Mouse (Mus musculus): ENCODE data around the gene Auh. TPM values are rescaled to one million over a fixed set of nuclear protein-coding genes. Genes with fewer than 3 reads are reported as not detected.

Auh gene
- polyA plus RNA-seq, 1 experiment from 2014 or later = 35.0 TPM

GRCm38 (mm10) chr13:52832481-52833170, 96.9 kb downstream of the Auh start:
- WGBS = 88% methylated on average over 8 of the region's 8 CpGs
- Histone ChIP-seq H3K27me3 (ENCODE audit: control insufficient read depth, insufficient read depth, low read length) (no peaks in the 10 kb centered on the region), H3K27ac (ENCODE audit: low read depth, low read length) (no peak overlapping the region), H3K9ac (ENCODE audit: low read length) (no peak overlapping the region), H3K36me3 (ENCODE audit: control insufficient read depth, insufficient read depth, low read length) (0 out of 2 replicates have a peak, but pooled peaks cover 2% of the 10 kb centered on the region), H3K4me2 (ENCODE audit: low read depth) (no peak overlapping the region), H3K9me3 (ENCODE audit: control insufficient read depth, low read length) (no peaks in the 10 kb centered on the region), H3K4me1 (ENCODE audit: control insufficient read depth, insufficient read depth, low read length) (no peaks in the 10 kb centered on the region), H3K4me3 (ENCODE audit: low read depth, low read length) (no peak overlapping the region)
- ATAC-seq (ENCODE audit: insufficient read depth, low FRiP score, low TSS enrichment) = no peak
- no peak for DNase-seq (ENCODE audit: low spot score)

DNA sequence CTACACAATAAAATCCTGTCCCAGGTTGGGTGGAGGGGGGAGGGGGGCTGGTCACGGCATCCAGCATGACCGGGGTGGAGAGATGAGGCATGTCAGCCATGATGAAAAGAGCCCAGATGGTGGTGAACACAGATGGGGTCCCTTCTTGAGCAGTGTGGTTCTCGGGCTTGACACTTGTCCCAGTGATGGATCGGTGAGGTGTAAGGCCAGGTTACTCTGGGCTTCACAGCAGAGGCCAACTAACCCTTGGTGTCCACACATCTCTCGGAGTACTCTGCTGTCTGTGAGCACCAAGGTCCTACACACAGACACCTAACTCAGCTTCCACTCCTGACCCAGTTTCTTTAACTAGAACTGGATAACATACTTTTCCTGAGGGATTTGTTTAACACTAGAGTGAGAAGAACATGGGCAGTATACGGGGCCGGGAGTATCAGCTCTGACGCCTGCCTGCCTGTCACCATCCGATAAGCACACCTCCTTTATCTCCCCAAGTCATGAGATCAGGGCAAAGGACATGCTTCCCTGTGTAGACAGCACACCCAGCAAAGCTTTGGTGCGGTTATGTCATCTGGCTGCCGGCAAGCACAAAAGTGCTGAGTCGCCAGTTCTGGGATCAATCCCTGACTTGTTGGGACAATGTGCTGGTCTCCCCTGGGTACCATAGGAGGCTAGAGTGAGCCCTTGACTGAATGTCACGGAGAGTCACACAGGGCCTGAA, 98.3 kb downstream of the Auh start:
- Histone ChIP-seq H3K4me3 (ENCODE audit: low read depth, low read length) (no peak overlapping the region), H3K27me3 (ENCODE audit: control insufficient read depth, insufficient read depth, low read length) (no peaks in the 10 kb centered on the region), H3K9me3 (ENCODE audit: control insufficient read depth, low read length) (no peaks in the 10 kb centered on the region), H3K36me3 (ENCODE audit: control insufficient read depth, insufficient read depth, low read length) (no peaks in the 10 kb centered on the region), H3K4me2 (ENCODE audit: low read depth) (no peak overlapping the region), H3K4me1 (ENCODE audit: control insufficient read depth, insufficient read depth, low read length) (no peaks in the 10 kb centered on the region), H3K9ac (ENCODE audit: low read length) (no peak overlapping the region), H3K27ac (ENCODE audit: low read depth, low read length) (no peak overlapping the region)
- no peak for DNase-seq (ENCODE audit: low spot score)
- 92% methylated on average over 13 of the region's 13 CpGs for WGBS
- no peak for ATAC-seq (ENCODE audit: insufficient read depth, low FRiP score, low TSS enrichment)

DNA sequence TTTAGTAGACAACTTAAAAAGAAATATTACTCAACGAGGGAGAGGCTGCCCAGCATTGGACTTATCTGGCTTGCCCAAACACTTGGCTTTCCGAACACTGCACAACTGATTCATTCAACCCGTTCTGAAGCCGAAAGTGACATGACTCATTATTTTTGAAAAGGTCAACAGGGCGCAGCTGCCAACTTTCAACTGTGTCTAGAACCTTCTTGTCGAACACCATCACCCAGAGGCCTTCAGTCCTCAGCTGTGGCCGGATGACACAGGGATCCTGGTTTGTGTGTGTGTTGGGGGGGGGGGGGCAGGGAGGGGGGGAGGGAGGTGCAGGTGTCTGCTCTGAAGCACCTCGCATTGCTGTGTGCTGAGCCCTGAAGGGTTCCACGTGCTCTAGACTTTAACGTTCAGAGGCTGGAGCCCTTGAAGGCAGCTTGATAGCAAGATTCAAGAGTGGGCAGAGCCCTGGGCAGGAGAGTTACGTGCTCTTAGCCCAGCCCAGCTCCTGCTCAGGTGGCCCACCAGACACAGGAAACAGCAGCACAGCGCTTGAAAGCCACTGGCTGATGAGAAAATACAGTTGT, 100.4 kb downstream of the Auh start:
- Histone ChIP-seq H3K4me3 (ENCODE audit: low read depth, low read length) (no peak overlapping the region), H3K9me3 (ENCODE audit: control insufficient read depth, low read length) (no peaks in the 10 kb centered on the region), H3K27me3 (ENCODE audit: control insufficient read depth, insufficient read depth, low read length) (no peaks in the 10 kb centered on the region), H3K27ac (ENCODE audit: low read depth, low read length) (no peak overlapping the region), H3K4me2 (ENCODE audit: low read depth) (no peak overlapping the region), H3K36me3 (ENCODE audit: control insufficient read depth, insufficient read depth, low read length) (no peaks in the 10 kb centered on the region), H3K4me1 (ENCODE audit: control insufficient read depth, insufficient read depth, low read length) (no peaks in the 10 kb centered on the region), H3K9ac (ENCODE audit: low read length) (no peak overlapping the region)
- no peak for DNase-seq (ENCODE audit: low spot score)
- 84% methylated on average over 12 of the region's 12 CpGs for WGBS
- ATAC-seq (ENCODE audit: insufficient read depth, low FRiP score, low TSS enrichment) = no peak

- 66% methylated on average over 2 of the region's 2 CpGs for WGBS
- Histone ChIP-seq H3K4me3 (ENCODE audit: low read depth, low read length) (no peak overlapping the region), H3K27ac (ENCODE audit: low read depth, low read length) (no peak overlapping the region), H3K27me3 (ENCODE audit: control insufficient read depth, insufficient read depth, low read length) (no peaks in the 10 kb centered on the region), H3K36me3 (ENCODE audit: control insufficient read depth, insufficient read depth, low read length) (no peaks in the 10 kb centered on the region), H3K4me1 (ENCODE audit: control insufficient read depth, insufficient read depth, low read length) (no peaks in the 10 kb centered on the region), H3K4me2 (ENCODE audit: low read depth) (no peak overlapping the region), H3K9ac (ENCODE audit: low read length) (no peak overlapping the region), H3K9me3 (ENCODE audit: control insufficient read depth, low read length) (no peaks in the 10 kb centered on the region)
- ATAC-seq (ENCODE audit: insufficient read depth, low FRiP score, low TSS enrichment) (no peak), DNase-seq (ENCODE audit: low spot score) (no peak)
Observed at GRCm38 (mm10) chr13:52828217-52828616, 101.3 kb downstream of the Auh start.

GRCm38 (mm10) chr13:52826666-52827065, 102.8 kb downstream of the Auh start:
- H3K9me3 ChIP-seq (ENCODE audit: control insufficient read depth, low read length) = no peaks in the 10 kb centered on the region
- no peak for ATAC-seq (ENCODE audit: insufficient read depth, low FRiP score, low TSS enrichment)
- H3K36me3 ChIP-seq (ENCODE audit: control insufficient read depth, insufficient read depth, low read length) = no peaks in the 10 kb centered on the region
- no peak overlapping the region for H3K27ac ChIP-seq (ENCODE audit: low read depth, low read length)
- H3K9ac ChIP-seq (ENCODE audit: low read length) = no peak overlapping the region
- no peak overlapping the region for H3K4me3 ChIP-seq (ENCODE audit: low read depth, low read length)
- peaks cover 8% of the 10 kb centered on the region; the same call in 1 of the 2 replicates for H3K4me1 ChIP-seq (ENCODE audit: control insufficient read depth, insufficient read depth, low read length)
- no peak for DNase-seq (ENCODE audit: low spot score)
- H3K4me2 ChIP-seq (ENCODE audit: low read depth) = no peak overlapping the region
- no peaks in the 10 kb centered on the region for H3K27me3 ChIP-seq (ENCODE audit: control insufficient read depth, insufficient read depth, low read length)

- no peak overlapping the region for H3K27ac ChIP-seq (ENCODE audit: low read depth, low read length)
- DNase-seq (ENCODE audit: low spot score) (no peak), ATAC-seq (ENCODE audit: insufficient read depth, low FRiP score, low TSS enrichment) (no peak)
- no peaks in the 10 kb centered on the region for H3K9me3 ChIP-seq (ENCODE audit: control insufficient read depth, low read length)
- 65% methylated on average over 9 of the region's 9 CpGs for WGBS
- no peak overlapping the region for H3K4me3 ChIP-seq (ENCODE audit: low read depth, low read length)
- no peak overlapping the region for H3K9ac ChIP-seq (ENCODE audit: low read length)
- no peak overlapping the region for H3K4me2 ChIP-seq (ENCODE audit: low read depth)
- peaks cover 8% of the 10 kb centered on the region; the same call in 1 of the 2 replicates for H3K4me1 ChIP-seq (ENCODE audit: control insufficient read depth, insufficient read depth, low read length)
- no peaks in the 10 kb centered on the region for H3K27me3 ChIP-seq (ENCODE audit: control insufficient read depth, insufficient read depth, low read length)
- no peaks in the 10 kb centered on the region for H3K36me3 ChIP-seq (ENCODE audit: control insufficient read depth, insufficient read depth, low read length)
Observed at GRCm38 (mm10) chr13:52824754-52825153, 104.7 kb downstream of the Auh start.

GRCm38 (mm10) chr13:52822165-52823149, 107.0 kb downstream of the Auh start:
- peaks cover 13% of the 10 kb centered on the region; the same call in 1 of the 2 replicates for H3K4me1 ChIP-seq (ENCODE audit: control insufficient read depth, insufficient read depth, low read length)
- 32% methylated on average over 22 of the region's 23 CpGs for WGBS
- no peak overlapping the region for H3K27ac ChIP-seq (ENCODE audit: low read depth, low read length)
- H3K4me2 ChIP-seq (ENCODE audit: low read depth) = peak overlapping the region; percentile 16; the same call in 1 of the 2 replicates
- no peaks in the 10 kb centered on the region for H3K27me3 ChIP-seq (ENCODE audit: control insufficient read depth, insufficient read depth, low read length)
- no peak overlapping the region for H3K9ac ChIP-seq (ENCODE audit: low read length)
- no peak for ATAC-seq (ENCODE audit: insufficient read depth, low FRiP score, low TSS enrichment)
- no peaks in the 10 kb centered on the region for H3K36me3 ChIP-seq (ENCODE audit: control insufficient read depth, insufficient read depth, low read length)
- DNase-seq (ENCODE audit: low spot score) = peak; percentile 21
- H3K9me3 ChIP-seq (ENCODE audit: control insufficient read depth, low read length) = no peaks in the 10 kb centered on the region
- H3K4me3 ChIP-seq (ENCODE audit: low read depth, low read length) = no peak overlapping the region

- no peaks in the 10 kb centered on the region for H3K36me3 ChIP-seq (ENCODE audit: control insufficient read depth, insufficient read depth, low read length)
- no peak overlapping the region for H3K4me2 ChIP-seq (ENCODE audit: low read depth)
- no peaks in the 10 kb centered on the region for H3K9me3 ChIP-seq (ENCODE audit: control insufficient read depth, low read length)
- peaks cover 13% of the 10 kb centered on the region; the same call in 1 of the 2 replicates for H3K4me1 ChIP-seq (ENCODE audit: control insufficient read depth, insufficient read depth, low read length)
- no peaks in the 10 kb centered on the region for H3K27me3 ChIP-seq (ENCODE audit: control insufficient read depth, insufficient read depth, low read length)
- no peak for DNase-seq (ENCODE audit: low spot score)
- 47% methylated on average over 9 of the region's 9 CpGs for WGBS
- no peak overlapping the region for H3K4me3 ChIP-seq (ENCODE audit: low read depth, low read length)
- H3K27ac ChIP-seq (ENCODE audit: low read depth, low read length) = no peak overlapping the region
- no peak for ATAC-seq (ENCODE audit: insufficient read depth, low FRiP score, low TSS enrichment)
- H3K9ac ChIP-seq (ENCODE audit: low read length) = no peak overlapping the region
Observed at GRCm38 (mm10) chr13:52821571-52821970, 107.9 kb downstream of the Auh start.

Measured in neural tube, embryonic 11.5 days (tissue).